Mouse (Mus musculus): ENCODE data around the gene Olfr1025-ps1. TPM values are rescaled to one million over a fixed set of nuclear protein-coding genes. Genes with fewer than 3 reads are reported as not detected.

Gene Olfr1025-ps1
- not detected for total RNA-seq (2021)

GRCm38 (mm10) chr2:85914893-85915292, at the start of gene Olfr1025-ps1:
Gene Olfr1025-ps1 (plus strand): TSS chr2:85915193.
- no peak for DNase-seq (ENCODE audit: extremely low spot score in 1 of 2, low spot score in 1 of 2)

DNA sequence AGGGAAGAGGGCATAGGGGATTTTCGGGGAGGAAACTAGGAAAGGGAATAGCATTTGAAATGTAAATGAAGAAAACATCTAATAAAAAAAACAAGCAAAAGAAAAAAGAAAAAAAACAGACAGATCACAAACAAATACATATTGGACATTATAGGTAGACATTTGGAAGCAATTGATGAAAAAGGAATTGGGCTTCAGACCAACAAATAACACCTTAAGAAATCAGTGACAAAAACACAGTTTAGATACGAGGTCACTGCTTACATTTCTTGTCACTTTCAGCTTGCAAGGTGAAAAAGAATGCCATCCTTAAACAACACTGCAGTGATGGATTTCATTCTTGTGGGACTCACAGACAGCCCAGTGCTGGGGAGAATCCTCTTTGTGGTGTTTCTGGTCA, 46.7 kb upstream of the Olfr1025-ps1 start, which contains the start of gene Olfr1022:
Gene Olfr1022, plus strand, starts transcription at position 301 of the 400 bp plus-strand sequence.
- DNase-seq (ENCODE audit: extremely low spot score in 1 of 2, low spot score in 1 of 2), result no peak

GRCm38 (mm10) chr2:85885340-85885739, 29.7 kb upstream of the Olfr1025-ps1 start, which contains the start of gene Olfr1023:
Gene Olfr1023 (plus strand): TSS chr2:85885640.
- DNase-seq (ENCODE audit: extremely low spot score in 1 of 2, low spot score in 1 of 2), result no peak

DNA sequence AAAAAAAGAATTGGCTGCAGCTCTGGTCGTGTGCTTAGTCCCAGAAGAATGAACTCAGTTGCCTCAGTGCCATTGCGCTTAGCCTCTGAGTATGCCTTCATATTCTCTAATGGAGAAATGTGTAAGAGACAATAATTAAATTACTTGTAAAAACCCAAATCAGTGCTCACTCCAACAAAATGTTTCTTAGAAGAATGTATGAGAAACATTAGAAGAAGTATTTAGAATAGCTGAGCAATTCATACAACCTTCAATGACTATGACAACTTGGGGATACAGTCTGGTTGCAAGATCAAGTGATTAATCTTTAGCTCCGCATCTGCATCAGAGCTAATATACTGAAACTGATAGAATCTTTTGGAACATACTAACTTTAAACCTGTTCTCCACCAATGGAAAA, 10.0 kb upstream of the Olfr1025-ps1 start, which contains the start of gene Olfr1024:
Gene Olfr1024, minus strand, starts transcription at position 101 of the 400 bp plus-strand sequence.
- DNase-seq (ENCODE audit: extremely low spot score in 1 of 2, low spot score in 1 of 2), result no peak

GRCm38 (mm10) chr2:85913197-85913596, 1.8 kb upstream of the Olfr1025-ps1 start:
- DNase-seq (ENCODE audit: extremely low spot score in 1 of 2, low spot score in 1 of 2), result no peak

- no peak for DNase-seq (ENCODE audit: extremely low spot score in 1 of 2, low spot score in 1 of 2)
Measured at GRCm38 (mm10) chr2:85921258-85921657, 6.3 kb downstream of the Olfr1025-ps1 start, which contains the start of gene Olfr1026. Gene Olfr1026 (plus strand): TSS chr2:85921558.

GRCm38 (mm10) chr2:85950137-85950536, 35.1 kb downstream of the Olfr1025-ps1 start, which contains the start of gene Olfr1028:
Gene Olfr1028 (plus strand): TSS chr2:85950437.
- DNase-seq (ENCODE audit: extremely low spot score in 1 of 2, low spot score in 1 of 2), result no peak

Other genes starting within 250 kb of the Olfr1025-ps1 start
- gene Olfr1006, start 236.4 kb upstream of the Olfr1025-ps1 start, total RNA-seq (2021), result not detected
- not detected for gene Olfr1008, start 225.8 kb upstream of the Olfr1025-ps1 start, total RNA-seq (2021)
- not detected for gene Olfr1009, start 199.8 kb upstream of the Olfr1025-ps1 start, total RNA-seq (2021)
- not detected for gene Olfr1012, start 152.4 kb upstream of the Olfr1025-ps1 start, total RNA-seq (2021)
- gene Olfr1013, start 148.1 kb upstream of the Olfr1025-ps1 start, total RNA-seq (2021), result not detected
- gene Olfr1014, start 142.5 kb upstream of the Olfr1025-ps1 start, total RNA-seq (2021), result not detected
- not detected for gene Olfr1015, start 133.2 kb upstream of the Olfr1025-ps1 start, total RNA-seq (2021)
- not detected for gene Olfr1016, start 112.6 kb upstream of the Olfr1025-ps1 start, total RNA-seq (2021)
- gene Olfr1018, start 96.7 kb upstream of the Olfr1025-ps1 start, total RNA-seq (2021), result not detected
- not detected for gene Olfr1019, start 69.7 kb upstream of the Olfr1025-ps1 start, total RNA-seq (2021)
- gene Olfr1020, start 68.2 kb upstream of the Olfr1025-ps1 start, total RNA-seq (2021), result not detected
- not detected for gene Olfr1022, start 46.6 kb upstream of the Olfr1025-ps1 start, total RNA-seq (2021)
- not detected for gene Olfr1023, start 29.6 kb upstream of the Olfr1025-ps1 start, total RNA-seq (2021)
- not detected for gene Olfr1024, start 10.1 kb upstream of the Olfr1025-ps1 start, total RNA-seq (2021)
- not detected for gene Olfr1026, start 6.4 kb downstream of the Olfr1025-ps1 start, total RNA-seq (2021)
- not detected for gene Olfr1028, start 35.2 kb downstream of the Olfr1025-ps1 start, total RNA-seq (2021)
- gene Olfr1029, start 58.7 kb downstream of the Olfr1025-ps1 start, total RNA-seq (2021), result not detected
- not detected for gene Olfr1030, start 64.1 kb downstream of the Olfr1025-ps1 start, total RNA-seq (2021)
- not detected for gene Olfr1031, start 75.1 kb downstream of the Olfr1025-ps1 start, total RNA-seq (2021)
- not detected for gene Olfr1032, start 90.3 kb downstream of the Olfr1025-ps1 start, total RNA-seq (2021)
- gene Olfr1033, start 105.4 kb downstream of the Olfr1025-ps1 start, total RNA-seq (2021), result not detected
- gene Olfr1034, start 130.7 kb downstream of the Olfr1025-ps1 start, total RNA-seq (2021), result not detected
- not detected for gene Olfr1036, start 158.8 kb downstream of the Olfr1025-ps1 start, total RNA-seq (2021)
- not detected for gene Olfr1037, start 172.2 kb downstream of the Olfr1025-ps1 start, total RNA-seq (2021)
- not detected for gene Olfr1039, start 220.7 kb downstream of the Olfr1025-ps1 start, total RNA-seq (2021)
- not detected for gene Olfr1040, start 231.5 kb downstream of the Olfr1025-ps1 start, total RNA-seq (2021)
- gene Olfr1042, start 246.6 kb downstream of the Olfr1025-ps1 start, total RNA-seq (2021), result not detected